Mouse (Mus musculus): ENCODE results near the gene Gm28557. TPM values are rescaled to one million over a fixed set of nuclear protein-coding genes. Genes with fewer than 3 reads are reported as not detected.

Gene Gm28557
- total RNA-seq, 1 experiment: 3.7 TPM

GRCm38 (mm10) chr13:67090154-67090553 lies 18.2 kb downstream of the Gm28557 start:
- in situ Hi-C loops (cut with MboI; ENCODE audit: low sequenced_read_pairs in 2 of 2, unreplicated experiment in 2 of 2): no loop called here
- Histone ChIP-seq H3K27ac (ENCODE audit: insufficient read depth, low read depth, low read length, poor library complexity, severe bottlenecking) (no peak overlapping the region), H3K4me3 (ENCODE audit: insufficient read depth in 1 of 2, low read depth in 1 of 2, low read length in 2 of 2, poor library complexity in 1 of 2, severe bottlenecking in 1 of 2) (no peak overlapping the region), H3K9me3 (ENCODE audit: control insufficient read depth, insufficient read depth, low read depth, low read length) (no peaks in the 10 kb centered on the region), H3K4me1 (ENCODE audit: control insufficient read depth in 2 of 2, insufficient read depth in 2 of 2, low read length in 2 of 2, poor library complexity in 1 of 2) (no peaks in the 10 kb centered on the region), H3K36me3 (ENCODE audit: control insufficient read depth, insufficient read depth, low read length, poor library complexity, severe bottlenecking) (no peaks in the 10 kb centered on the region; the same call in 1 of the 2 replicates), H3K9ac (ENCODE audit: insufficient read depth, low read depth, low read length, poor library complexity, severe bottlenecking) (no peak overlapping the region)
- TF ChIP-seq HCFC1 (IDR thresholded peaks at IDR 0.05; ENCODE audit: borderline replicate concordance, insufficient read depth, low read length) (no peak), ZNF384 (IDR thresholded peaks at IDR 0.05; ENCODE audit: low read depth, low read length) (no peak), CHD2 (IDR thresholded peaks at IDR 0.05; ENCODE audit: low read depth, low read length) (no peak), ZC3H11A (IDR thresholded peaks at IDR 0.05; ENCODE audit: borderline replicate concordance, low read depth, low read length) (no peak), MAFK (IDR thresholded peaks at IDR 0.05; ENCODE audit: insufficient read depth, low read depth, low read length) (no peak)
- DNase-seq (ENCODE audit: low read depth, low spot score): no peak

GRCm38 (mm10) chr13:67081946-67082345 lies 26.5 kb downstream of the Gm28557 start:
- DNase-seq (ENCODE audit: low read depth, low spot score): peak; percentile 29
- Histone ChIP-seq H3K36me3 (ENCODE audit: control insufficient read depth, insufficient read depth, low read length, poor library complexity, severe bottlenecking) (no peaks in the 10 kb centered on the region), H3K9me3 (ENCODE audit: control insufficient read depth, insufficient read depth, low read depth, low read length) (no peaks in the 10 kb centered on the region), H3K9ac (ENCODE audit: insufficient read depth, low read depth, low read length, poor library complexity, severe bottlenecking) (no peak overlapping the region), H3K27ac (ENCODE audit: insufficient read depth, low read depth, low read length, poor library complexity, severe bottlenecking) (no peak overlapping the region; the same call in 1 of the 2 replicates), H3K4me3 (ENCODE audit: insufficient read depth in 1 of 2, low read depth in 1 of 2, low read length in 2 of 2, poor library complexity in 1 of 2, severe bottlenecking in 1 of 2) (peak overlapping the region; percentile 87 to 92), H3K4me1 (ENCODE audit: control insufficient read depth in 2 of 2, insufficient read depth in 2 of 2, low read length in 2 of 2, poor library complexity in 1 of 2) (peaks cover 0 to 2% of the 10 kb centered on the region in 2 experiments; a peak in 1 of 4 replicates)
- in situ Hi-C loops (cut with MboI; ENCODE audit: low sequenced_read_pairs in 2 of 2, unreplicated experiment in 2 of 2): no loop called here
- no peak for TF ChIP-seq ZC3H11A (IDR thresholded peaks at IDR 0.05; ENCODE audit: borderline replicate concordance, low read depth, low read length)
- no peak for TF ChIP-seq ZNF384 (IDR thresholded peaks at IDR 0.05; ENCODE audit: low read depth, low read length)

- peaks cover 0 to 2% of the 10 kb centered on the region in 2 experiments; a peak in 1 of 4 replicates for H3K4me1 ChIP-seq (ENCODE audit: control insufficient read depth in 2 of 2, insufficient read depth in 2 of 2, low read length in 2 of 2, poor library complexity in 1 of 2)
- in situ Hi-C loops (cut with MboI; ENCODE audit: low sequenced_read_pairs in 2 of 2, unreplicated experiment in 2 of 2): no loop called here
- H3K9me3 ChIP-seq (ENCODE audit: control insufficient read depth, insufficient read depth, low read depth, low read length): no peaks in the 10 kb centered on the region
- peak; percentile 73 for DNase-seq (ENCODE audit: low read depth, low spot score)
- H3K27ac ChIP-seq (ENCODE audit: insufficient read depth, low read depth, low read length, poor library complexity, severe bottlenecking): peak overlapping the region; percentile 94
- no peaks in the 10 kb centered on the region for H3K36me3 ChIP-seq (ENCODE audit: control insufficient read depth, insufficient read depth, low read length, poor library complexity, severe bottlenecking)
- TF ChIP-seq ZC3H11A (IDR thresholded peaks at IDR 0.05; ENCODE audit: borderline replicate concordance, low read depth, low read length) (no peak), MAFK (IDR thresholded peaks at IDR 0.05; ENCODE audit: insufficient read depth, low read depth, low read length) (0 out of 2 replicates have a peak, but pooled peaks have one; percentile 39), CHD2 (IDR thresholded peaks at IDR 0.05; ENCODE audit: low read depth, low read length) (no peak), ZNF384 (IDR thresholded peaks at IDR 0.05; ENCODE audit: low read depth, low read length) (no peak), HCFC1 (IDR thresholded peaks at IDR 0.05; ENCODE audit: borderline replicate concordance, insufficient read depth, low read length) (peak; percentile 87)
- peak overlapping the region; percentile 79 for H3K9ac ChIP-seq (ENCODE audit: insufficient read depth, low read depth, low read length, poor library complexity, severe bottlenecking)
- peak overlapping the region; percentile 87 to 92 for H3K4me3 ChIP-seq (ENCODE audit: insufficient read depth in 1 of 2, low read depth in 1 of 2, low read length in 2 of 2, poor library complexity in 1 of 2, severe bottlenecking in 1 of 2)
Observed at GRCm38 (mm10) chr13:67081142-67081713, 27.2 kb downstream of the Gm28557 start.

- TF ChIP-seq ZNF384 (IDR thresholded peaks at IDR 0.05; ENCODE audit: low read depth, low read length) (no peak), CHD2 (IDR thresholded peaks at IDR 0.05; ENCODE audit: low read depth, low read length) (no peak)
- no peak for DNase-seq (ENCODE audit: low read depth, low spot score)
- in situ Hi-C loops (cut with MboI; ENCODE audit: low sequenced_read_pairs in 2 of 2, unreplicated experiment in 2 of 2): no loop called here
Observed at GRCm38 (mm10) chr13:67077244-67077643, 31.2 kb downstream of the Gm28557 start.

GRCm38 (mm10) chr13:67072786-67073185 lies 35.6 kb downstream of the Gm28557 start:
- no peak for DNase-seq (ENCODE audit: low read depth, low spot score)
- Histone ChIP-seq H3K4me1 (ENCODE audit: control insufficient read depth in 2 of 2, insufficient read depth in 2 of 2, low read length in 2 of 2, poor library complexity in 1 of 2) (no peaks in the 10 kb centered on the region), H3K9me3 (ENCODE audit: control insufficient read depth, insufficient read depth, low read depth, low read length) (no peaks in the 10 kb centered on the region), H3K9ac (ENCODE audit: insufficient read depth, low read depth, low read length, poor library complexity, severe bottlenecking) (no peak overlapping the region), H3K4me3 (ENCODE audit: insufficient read depth in 1 of 2, low read depth in 1 of 2, low read length in 2 of 2, poor library complexity in 1 of 2, severe bottlenecking in 1 of 2) (peak overlapping the region in 1 of 2 experiments; percentile 21; a peak in 2 of 4 replicates), H3K36me3 (ENCODE audit: control insufficient read depth, insufficient read depth, low read length, poor library complexity, severe bottlenecking) (no peaks in the 10 kb centered on the region), H3K27ac (ENCODE audit: insufficient read depth, low read depth, low read length, poor library complexity, severe bottlenecking) (no peak overlapping the region)
- TF ChIP-seq MAFK (IDR thresholded peaks at IDR 0.05; ENCODE audit: insufficient read depth, low read depth, low read length): no peak
- no peak for TF ChIP-seq ZC3H11A (IDR thresholded peaks at IDR 0.05; ENCODE audit: borderline replicate concordance, low read depth, low read length)
- no peak for TF ChIP-seq HCFC1 (IDR thresholded peaks at IDR 0.05; ENCODE audit: borderline replicate concordance, insufficient read depth, low read length)
- no peak for TF ChIP-seq ZNF384 (IDR thresholded peaks at IDR 0.05; ENCODE audit: low read depth, low read length)
- TF ChIP-seq CHD2 (IDR thresholded peaks at IDR 0.05; ENCODE audit: low read depth, low read length): no peak
- in situ Hi-C loops (cut with MboI; ENCODE audit: low sequenced_read_pairs in 2 of 2, unreplicated experiment in 2 of 2): no loop called here

More at GRCm38 (mm10) chr13:67077244-67077643, 31.2 kb downstream of the Gm28557 start:
- Histone ChIP-seq H3K9ac (ENCODE audit: insufficient read depth, low read depth, low read length, poor library complexity, severe bottlenecking) (no peak overlapping the region), H3K4me3 (ENCODE audit: insufficient read depth in 1 of 2, low read depth in 1 of 2, low read length in 2 of 2, poor library complexity in 1 of 2, severe bottlenecking in 1 of 2) (no peak overlapping the region), H3K36me3 (ENCODE audit: control insufficient read depth, insufficient read depth, low read length, poor library complexity, severe bottlenecking) (no peaks in the 10 kb centered on the region), H3K27ac (ENCODE audit: insufficient read depth, low read depth, low read length, poor library complexity, severe bottlenecking) (no peak overlapping the region), H3K9me3 (ENCODE audit: control insufficient read depth, insufficient read depth, low read depth, low read length) (no peaks in the 10 kb centered on the region), H3K4me1 (ENCODE audit: control insufficient read depth in 2 of 2, insufficient read depth in 2 of 2, low read length in 2 of 2, poor library complexity in 1 of 2) (0 out of 4 replicates have a peak, but pooled peaks cover 0 to 1% of the 10 kb centered on the region in 2 experiments)
